Mouse (Mus musculus) erythroblast, embryonic 14.5 days (primary cell): Measurements from ENCODE around the gene Asb7.

Source experiments
- GATA1 ChIP-seq: IDR thresholded peaks from 2 replicates; pipeline ENCODE4 v1.6.1; 2012; ENCODE audit warnings: low read length, inconsistent platforms, mixed read lengths
- TAL1 ChIP-seq: IDR thresholded peaks from 3 replicates; pipeline ENCODE4 v1.6.1; 2012; ENCODE audit warnings: low read length, inconsistent platforms, mixed read lengths

- TF ChIP-seq TAL1: no peak
- TF ChIP-seq GATA1: no peak
These were observed 13.6 kb downstream of the Asb7 start for GRCm38 (mm10) chr7:66675800-66676199.
